Mouse (Mus musculus) urinary bladder, postnatal 10 days (tissue): ENCODE results near the gene Cavin3.

Experiments
- DNase-seq: peaks from one replicate; pipeline ENCODE4 v3.0.0; 2022; ENCODE audit warnings: low spot score

Gene Cavin3

GRCm38 (mm10) chr7:105481505-105482411 is at the start of gene Cavin3:
Gene Cavin3 (minus strand): TSS chr7:105482300.
- DNase-seq, result peak; percentile 66

GRCm38 (mm10) chr7:105528094-105528493 is 46.0 kb upstream of the Cavin3 start:
- no peak for DNase-seq

- no peak for DNase-seq
These were observed 45.3 kb upstream of the Cavin3 start for GRCm38 (mm10) chr7:105527306-105527937.

DNA sequence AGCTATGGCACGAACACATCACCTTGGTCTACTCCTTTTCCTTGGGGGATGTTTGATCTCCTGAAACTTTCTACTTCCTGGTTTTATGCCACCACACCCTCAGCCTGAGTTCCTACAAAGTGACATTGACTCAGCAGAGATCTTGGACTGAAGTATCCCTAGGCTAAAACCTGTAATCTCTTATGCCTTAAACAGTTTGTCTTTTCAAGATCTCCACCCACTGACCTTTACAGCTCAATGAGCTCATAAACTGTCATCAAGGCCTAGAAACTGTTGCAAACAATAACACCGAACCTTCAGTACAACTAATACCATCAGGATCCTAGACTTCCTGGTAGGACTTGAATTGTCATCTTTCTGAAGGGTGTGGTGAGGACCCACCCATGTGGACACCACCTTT is 42.1 kb upstream of the Cavin3 start:
- no peak for DNase-seq

GRCm38 (mm10) chr7:105520201-105520600 is 38.1 kb upstream of the Cavin3 start:
- DNase-seq, result no peak

GRCm38 (mm10) chr7:105519771-105520170 is 37.7 kb upstream of the Cavin3 start:
- no peak for DNase-seq

DNA sequence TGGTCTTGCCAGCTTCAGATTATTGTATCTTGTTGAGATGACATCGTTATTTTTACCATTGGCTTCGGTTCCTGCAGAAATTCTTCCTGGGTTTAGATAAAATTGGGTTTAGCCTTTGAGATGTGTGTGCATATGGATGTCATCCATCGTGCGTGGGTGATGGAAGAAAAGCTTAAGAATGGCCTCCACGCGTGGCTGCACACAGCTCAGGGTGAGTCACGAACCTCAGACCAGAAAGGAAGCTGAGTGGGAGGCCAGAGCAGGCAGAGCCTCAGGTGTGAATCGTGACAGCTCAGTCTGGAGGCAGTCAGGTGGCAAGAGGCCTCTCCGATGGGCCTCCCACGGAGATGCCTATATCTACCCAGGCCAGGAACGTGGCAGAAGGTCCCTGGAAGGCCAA is 37.2 kb upstream of the Cavin3 start:
- no peak for DNase-seq

- DNase-seq, result no peak
These were observed 34.7 kb upstream of the Cavin3 start for GRCm38 (mm10) chr7:105516669-105517360.

DNA sequence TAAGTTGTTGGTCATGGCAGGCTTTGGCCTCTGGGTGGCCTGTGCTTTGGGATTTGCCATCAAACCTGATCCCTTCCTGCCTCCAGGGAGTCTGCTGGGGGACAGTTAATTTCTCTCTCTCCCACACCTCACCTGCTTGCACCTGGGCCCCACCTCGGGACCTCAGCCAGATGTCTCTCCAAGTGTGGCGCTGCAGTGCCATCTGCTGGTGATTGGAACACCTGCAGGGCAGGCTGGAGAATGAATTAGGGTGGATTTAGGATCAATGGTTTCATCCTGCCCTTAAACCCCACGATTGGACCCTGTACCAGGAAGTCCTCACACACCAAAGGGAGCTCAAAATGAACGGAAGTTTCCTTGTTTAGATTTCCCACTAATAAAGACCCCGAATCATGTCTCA is 33.1 kb upstream of the Cavin3 start:
- no peak for DNase-seq

DNA sequence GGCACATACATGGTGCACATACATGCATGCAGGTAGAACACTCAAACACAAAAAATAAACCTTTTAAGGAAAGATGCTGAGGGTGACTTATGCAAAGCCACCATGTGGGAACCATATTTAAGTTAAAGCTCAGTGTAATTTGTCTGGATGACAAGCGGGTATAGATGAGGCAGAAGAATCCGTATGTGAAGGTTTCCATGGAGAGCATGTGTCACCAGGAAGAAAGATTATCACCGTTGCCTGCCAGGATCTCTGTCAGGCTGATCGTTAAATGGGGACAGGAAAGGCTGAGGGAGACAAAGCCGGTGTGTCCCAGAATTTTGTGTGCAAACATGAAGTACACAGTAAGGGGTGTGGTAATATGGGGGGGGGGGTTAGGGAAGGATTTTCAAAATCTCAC is 32.5 kb upstream of the Cavin3 start:
- DNase-seq, result no peak

DNA sequence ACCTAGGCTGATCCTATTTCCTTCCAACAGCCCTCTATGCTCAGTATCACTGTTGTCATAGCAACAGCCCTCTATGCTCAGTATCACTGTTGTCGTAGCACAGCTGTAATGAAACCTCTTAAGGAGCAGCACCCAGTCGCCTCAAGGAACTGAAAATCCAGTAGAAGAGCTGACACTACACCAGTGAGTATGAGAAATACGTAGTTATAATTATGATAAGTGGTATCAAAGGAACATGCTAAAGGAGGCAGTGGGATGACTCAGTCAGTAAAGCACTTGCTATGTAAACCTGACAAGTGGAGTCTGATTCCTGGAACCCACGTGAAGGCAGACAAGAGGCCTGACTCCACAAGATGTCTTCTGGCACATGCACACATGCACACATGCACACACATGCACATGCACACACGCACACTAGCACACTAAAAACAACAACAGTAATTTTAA is 31.8 kb upstream of the Cavin3 start:
- DNase-seq, result no peak

DNA sequence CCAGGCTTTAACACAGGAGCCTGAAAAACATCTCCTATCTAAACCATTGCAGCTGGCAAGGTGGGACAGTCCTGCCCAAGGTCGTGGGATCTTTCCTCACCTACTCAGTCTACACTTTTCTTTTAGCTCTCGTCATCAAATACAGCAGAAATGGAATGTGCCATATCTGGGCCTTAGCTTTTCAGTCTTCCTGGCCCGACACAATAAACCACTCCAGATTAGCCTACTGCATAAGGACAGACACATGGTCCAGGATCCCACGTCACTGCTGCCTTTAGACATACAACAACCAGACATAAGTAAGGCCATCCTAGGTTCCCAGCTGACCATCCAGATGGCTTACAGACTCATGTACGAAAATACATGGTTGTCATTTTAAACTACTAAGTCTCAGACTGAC is 28.0 kb upstream of the Cavin3 start:
- DNase-seq, result no peak

DNA sequence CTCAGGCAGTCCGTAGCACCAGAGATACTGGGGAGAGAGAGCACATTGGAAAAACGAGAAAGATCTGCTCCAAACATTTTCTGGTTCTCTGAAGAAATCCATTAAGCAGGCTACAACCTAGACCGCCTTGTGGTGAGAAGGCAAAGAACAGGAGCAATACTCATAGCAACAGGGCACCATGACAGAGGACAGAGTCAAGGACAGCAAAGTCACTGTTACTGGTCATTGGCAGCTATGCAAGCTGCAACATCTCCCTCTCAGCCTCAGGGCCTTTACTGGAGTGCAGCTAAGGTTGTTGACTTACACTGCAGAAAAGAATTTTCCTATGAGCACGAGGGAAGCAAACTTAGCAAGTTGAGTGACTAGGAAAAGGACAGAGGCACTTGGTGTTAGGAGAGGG is 25.2 kb upstream of the Cavin3 start:
- DNase-seq, result no peak

- DNase-seq, result no peak
These were observed 19.9 kb upstream of the Cavin3 start for GRCm38 (mm10) chr7:105501984-105502383.

GRCm38 (mm10) chr7:105499676-105500075 is 17.6 kb upstream of the Cavin3 start:
- DNase-seq, result no peak

GRCm38 (mm10) chr7:105498854-105499492 is 16.9 kb upstream of the Cavin3 start:
- DNase-seq, result no peak

DNA sequence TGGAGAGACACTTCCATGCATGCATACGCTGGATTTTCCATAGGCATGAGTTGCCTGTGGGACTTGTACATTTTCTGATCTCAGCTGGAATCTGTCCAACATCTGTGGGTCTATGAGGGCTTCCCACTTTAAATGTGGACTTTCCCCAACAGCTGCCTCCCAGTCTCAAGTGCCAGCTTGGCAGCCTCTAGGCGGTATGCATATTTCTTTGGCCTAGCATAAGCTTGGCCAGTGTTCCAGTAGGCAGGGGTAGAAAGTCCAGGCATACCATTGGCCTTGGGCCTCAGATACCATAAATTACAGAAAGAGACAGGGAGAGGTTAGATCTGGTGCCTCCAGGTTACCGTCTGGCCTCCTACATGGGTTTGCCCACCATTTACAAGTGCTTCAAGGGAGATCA is 15.8 kb upstream of the Cavin3 start:
- no peak for DNase-seq

GRCm38 (mm10) chr7:105487104-105487876 is 5.2 kb upstream of the Cavin3 start:
- no peak for DNase-seq

- DNase-seq, result no peak
These were observed 2.9 kb upstream of the Cavin3 start for GRCm38 (mm10) chr7:105485029-105485428.

- DNase-seq, result no peak
These were observed 326 bp upstream of the Cavin3 start for GRCm38 (mm10) chr7:105482426-105482825.
